Mouse (Mus musculus) embryonic facial prominence, embryonic 11.5 days (tissue): ENCODE measurements around the gene Ago3. TPM values are rescaled to one million over a fixed set of nuclear protein-coding genes. Genes with fewer than 3 reads are reported as not detected.
A peak's percentile ranks its signal among the peaks of the same experiment; 100 is the strongest.

Source experiments
- ATAC-seq: fragments of 200-750 bp; cut with Nextera tagmentation; replicated peaks from 2 replicates; pipeline ENCODE4 v1.8.0; 2017; ENCODE audit warnings: low read depth; ENCODE audit not compliant: insufficient number of reproducible peaks, low FRiP score, low TSS enrichment
- DNase-seq: peaks from one replicate; pipeline ENCODE4 v3.0.0-alpha.2; 2015; ENCODE audit warnings: low spot score
- H3K27ac ChIP-seq: fragments of 300-500 bp; sonication (generic); replicated peaks from 2 replicates; pipeline ENCODE4 v1.5.1; 2014; ENCODE audit warnings: mild to moderate bottlenecking, low read depth, low read length, control low read depth
- H3K27me3 ChIP-seq: fragments of 300-500 bp; sonication (generic); 2 replicates; pipeline ENCODE4 v1.6.1; 2014; ENCODE audit warnings: mild to moderate bottlenecking, low read length, moderate library complexity, mixed read lengths; ENCODE audit not compliant: control insufficient read depth, insufficient read depth
- H3K36me3 ChIP-seq: fragments of 300-500 bp; sonication (generic); replicated peaks from 2 replicates; pipeline ENCODE4 v1.6.1; 2014; ENCODE audit warnings: low read depth, mild to moderate bottlenecking, low read length, moderate library complexity, mixed read lengths; ENCODE audit not compliant: control insufficient read depth, insufficient read depth
- H3K4me1 ChIP-seq: fragments of 300-500 bp; sonication (generic); 2 replicates; pipeline ENCODE4 v1.6.1; 2014; ENCODE audit warnings: low read length, mixed read lengths; ENCODE audit not compliant: control insufficient read depth, insufficient read depth
- H3K4me2 ChIP-seq: fragments of 300-500 bp; sonication (generic); 2 replicates; pipeline ENCODE4 v1.6.1; 2014; ENCODE audit warnings: low read depth, mild to moderate bottlenecking, control low read depth, low read length, moderate library complexity
- H3K4me3 ChIP-seq: fragments of 300-500 bp; sonication (generic); 2 replicates; pipeline ENCODE4 v1.5.1; 2014; ENCODE audit warnings: low read depth, low read length, control low read depth
- H3K9ac ChIP-seq: fragments of 300-500 bp; sonication (generic); replicated peaks from 2 replicates; pipeline ENCODE4 v1.6.1; 2014; ENCODE audit warnings: mild to moderate bottlenecking, control low read depth, low read length
- H3K9me3 ChIP-seq: fragments of 300-500 bp; sonication (generic); replicated peaks from 2 replicates; pipeline ENCODE4 v1.6.1; 2016; ENCODE audit warnings: mild to moderate bottlenecking, low read length, inconsistent platforms, mixed read lengths; ENCODE audit not compliant: control insufficient read depth
- WGBS: fragments of 180-500 bp; shearing (Covaris S2); extraction: QIAGEN DNeasy Blood & Tissue Kit; methylation state at CpG from one replicate; pipeline ENCODE4 v1.1.7; 2014; 5-methylcytosine and 5-hydroxymethylcytosine counted together
- polyA plus RNA-seq: library from polyadenylated mRNA; unstranded; fragments of >200 nt; fragmentation: Nextera tagmentation; extraction: Ambion mirVana; gene quantifications from 2 replicates; pipeline ENCODE4 v1.2.1, GENCODE M21; 2014

The Ago3 gene
- polyA plus RNA-seq, 1 experiment from 2014 or later, result 12.8 TPM

DNA sequence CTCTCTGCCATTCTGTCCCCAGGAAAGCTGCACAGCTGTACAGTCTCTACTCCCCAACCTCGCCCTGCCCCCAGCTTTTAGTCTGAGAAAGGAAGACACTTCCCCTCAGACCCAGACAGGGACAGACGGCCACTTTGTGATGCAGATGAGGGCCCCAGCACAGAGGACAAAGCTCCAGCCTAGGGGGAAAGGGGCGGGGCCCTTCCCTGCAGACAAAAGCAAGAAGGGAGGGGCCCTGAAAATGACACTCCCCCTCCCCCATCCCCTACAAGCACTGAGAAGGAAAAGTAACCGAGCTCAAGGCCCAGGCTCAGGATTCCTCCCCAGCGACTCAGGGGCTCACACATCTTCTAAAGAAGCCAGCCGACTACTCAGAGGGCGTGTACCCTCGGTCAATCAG lies 36.5 kb upstream of the Ago3 start:
- H3K36me3 ChIP-seq, result no peaks in the 10 kb centered on the region
- peaks cover 4% of the 10 kb centered on the region; the same call in 1 of the 2 replicates for H3K4me1 ChIP-seq
- no peaks in the 10 kb centered on the region for H3K9me3 ChIP-seq
- no peaks in the 10 kb centered on the region for H3K27me3 ChIP-seq
- peak overlapping the region; percentile 37; the same call in 1 of the 2 replicates for H3K27ac ChIP-seq
- H3K4me3 ChIP-seq, result 0 out of 2 replicates have a peak overlapping the region, but pooled peaks have one; percentile 9
- no peak overlapping the region; the same call in 1 of the 2 replicates for H3K9ac ChIP-seq
- ATAC-seq (peak; percentile 72), DNase-seq (peak; percentile 82)
- WGBS, result 4% methylated on average over 8 of the region's 8 CpGs
- H3K4me2 ChIP-seq, result peak overlapping the region; percentile 16

DNA sequence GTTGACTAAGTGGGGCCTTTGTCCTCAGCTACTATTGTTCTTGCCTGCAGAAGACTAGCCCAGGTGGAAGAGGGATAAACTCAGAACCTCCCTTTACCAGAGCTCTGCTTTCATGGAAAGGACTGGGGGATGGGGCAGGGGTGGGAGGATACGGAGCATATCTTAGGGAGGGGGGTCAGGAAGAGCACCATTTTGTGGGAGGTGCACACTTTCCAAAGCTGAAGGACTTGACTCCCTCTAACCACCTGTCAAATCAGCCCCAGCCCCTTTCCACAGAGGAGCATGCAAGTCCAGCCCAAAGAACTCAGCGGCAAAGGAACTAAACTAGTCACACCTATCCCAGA lies 35.5 kb upstream of the Ago3 start:
- DNase-seq (peak; percentile 12), ATAC-seq (no peak)
- Histone ChIP-seq H3K27me3 (no peaks in the 10 kb centered on the region), H3K9me3 (no peaks in the 10 kb centered on the region), H3K27ac (peak overlapping the region; percentile 37), H3K4me2 (peak overlapping the region; percentile 16), H3K36me3 (no peaks in the 10 kb centered on the region), H3K4me3 (peak overlapping the region; percentile 11; the same call in 1 of the 2 replicates), H3K4me1 (peaks cover 4% of the 10 kb centered on the region; the same call in 1 of the 2 replicates), H3K9ac (peak overlapping the region; percentile 32; the same call in 1 of the 2 replicates)
- 10% methylated on average over 2 of the region's 2 CpGs for WGBS

GRCm38 (mm10) chr4:126464189-126464891 lies 35.0 kb upstream of the Ago3 start:
- Histone ChIP-seq H3K36me3 (no peaks in the 10 kb centered on the region), H3K27me3 (no peaks in the 10 kb centered on the region), H3K9me3 (no peaks in the 10 kb centered on the region), H3K9ac (no peak overlapping the region), H3K4me2 (no peak overlapping the region), H3K4me3 (no peak overlapping the region), H3K4me1 (peaks cover 4% of the 10 kb centered on the region; the same call in 1 of the 2 replicates), H3K27ac (peak overlapping the region; percentile 37; the same call in 1 of the 2 replicates)
- 30% methylated on average over 4 of the region's 4 CpGs for WGBS
- DNase-seq, result peak; percentile 15
- ATAC-seq, result no peak

GRCm38 (mm10) chr4:126455441-126455840 lies 26.1 kb upstream of the Ago3 start:
- Histone ChIP-seq H3K27ac (no peak overlapping the region), H3K9me3 (no peaks in the 10 kb centered on the region), H3K27me3 (no peaks in the 10 kb centered on the region), H3K9ac (no peak overlapping the region), H3K36me3 (peaks cover 6% of the 10 kb centered on the region), H3K4me1 (no peaks in the 10 kb centered on the region), H3K4me2 (no peak overlapping the region), H3K4me3 (no peak overlapping the region)
- ATAC-seq (no peak), DNase-seq (no peak)
- 86% methylated on average over 7 of the region's 7 CpGs for WGBS

DNA sequence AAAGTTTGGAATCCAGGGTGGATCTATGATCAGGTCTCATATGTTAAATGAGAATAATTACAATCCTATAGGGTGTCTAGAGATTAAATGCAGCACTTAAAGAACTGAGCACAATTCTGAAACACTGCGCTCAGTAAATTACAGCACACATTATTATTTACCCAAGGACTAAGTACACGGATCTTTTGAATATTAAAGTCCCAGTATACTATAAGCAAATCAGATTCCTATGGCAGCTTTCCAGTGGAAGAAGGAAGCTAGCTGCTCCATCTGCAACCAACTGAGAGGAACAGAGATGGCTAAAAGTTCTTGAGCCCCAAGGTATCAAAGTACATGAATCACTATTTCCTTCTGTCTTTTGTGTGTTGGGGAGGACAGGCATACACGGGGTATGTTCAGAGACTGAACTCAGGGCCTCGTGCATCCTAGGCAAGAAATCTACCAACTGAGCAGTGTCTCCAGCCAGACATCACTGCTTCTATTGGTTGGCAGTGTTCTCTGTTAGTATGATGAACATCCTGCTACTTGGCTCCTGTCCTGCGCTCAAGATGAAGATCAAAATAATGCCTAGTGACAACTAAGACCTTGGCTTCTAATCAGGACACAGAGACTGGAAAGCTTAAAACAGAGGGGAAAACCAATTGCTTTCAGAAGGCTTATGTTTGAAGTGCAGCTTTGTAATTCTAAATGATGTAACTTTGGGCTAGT lies 25.3 kb upstream of the Ago3 start:
- Histone ChIP-seq H3K4me2 (no peak overlapping the region), H3K27me3 (no peaks in the 10 kb centered on the region), H3K36me3 (peaks cover 6% of the 10 kb centered on the region), H3K27ac (no peak overlapping the region), H3K9ac (no peak overlapping the region), H3K4me1 (no peaks in the 10 kb centered on the region), H3K9me3 (no peaks in the 10 kb centered on the region), H3K4me3 (no peak overlapping the region)
- ATAC-seq (no peak), DNase-seq (no peak)
- 91% methylated on average over 5 of the region's 5 CpGs for WGBS

- H3K4me1 ChIP-seq, result no peaks in the 10 kb centered on the region
- 85% methylated on average over 1 of the region's 1 CpGs for WGBS
- no peak overlapping the region for H3K9ac ChIP-seq
- no peak overlapping the region for H3K27ac ChIP-seq
- H3K27me3 ChIP-seq, result no peaks in the 10 kb centered on the region
- peaks cover 3% of the 10 kb centered on the region for H3K36me3 ChIP-seq
- H3K4me3 ChIP-seq, result no peak overlapping the region
- H3K9me3 ChIP-seq, result no peaks in the 10 kb centered on the region
- DNase-seq, result no peak
- no peak overlapping the region for H3K4me2 ChIP-seq
- ATAC-seq, result no peak
Observed at GRCm38 (mm10) chr4:126450268-126450667, 20.9 kb upstream of the Ago3 start.

DNA sequence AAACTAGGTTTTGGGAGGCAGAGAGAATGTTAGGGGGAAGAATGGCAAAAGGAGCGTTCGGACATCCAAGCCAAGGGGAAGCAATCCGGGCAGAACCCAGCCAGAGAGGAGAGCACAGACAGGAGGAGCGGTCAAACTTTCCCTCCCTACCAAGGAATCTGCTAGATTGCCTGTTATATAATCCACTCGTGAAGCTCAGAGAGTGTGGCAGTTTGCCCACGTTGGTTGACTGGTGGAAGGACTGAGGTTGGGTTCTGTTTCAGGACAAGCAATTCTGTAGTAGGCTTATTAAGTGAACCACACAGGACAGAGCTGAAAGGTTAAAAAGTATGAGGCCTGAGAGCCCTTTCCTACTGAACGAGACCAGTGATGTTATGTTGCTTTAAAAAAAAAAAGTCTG lies 17.8 kb upstream of the Ago3 start:
- no peak overlapping the region for H3K4me2 ChIP-seq
- H3K27me3 ChIP-seq, result no peaks in the 10 kb centered on the region
- 91% methylated on average over 7 of the region's 7 CpGs for WGBS
- H3K9ac ChIP-seq, result no peak overlapping the region
- H3K27ac ChIP-seq, result no peak overlapping the region
- no peak for DNase-seq
- H3K4me1 ChIP-seq, result no peaks in the 10 kb centered on the region
- H3K9me3 ChIP-seq, result no peaks in the 10 kb centered on the region
- no peak overlapping the region for H3K4me3 ChIP-seq
- no peak for ATAC-seq
- peaks cover 1% of the 10 kb centered on the region for H3K36me3 ChIP-seq

DNA sequence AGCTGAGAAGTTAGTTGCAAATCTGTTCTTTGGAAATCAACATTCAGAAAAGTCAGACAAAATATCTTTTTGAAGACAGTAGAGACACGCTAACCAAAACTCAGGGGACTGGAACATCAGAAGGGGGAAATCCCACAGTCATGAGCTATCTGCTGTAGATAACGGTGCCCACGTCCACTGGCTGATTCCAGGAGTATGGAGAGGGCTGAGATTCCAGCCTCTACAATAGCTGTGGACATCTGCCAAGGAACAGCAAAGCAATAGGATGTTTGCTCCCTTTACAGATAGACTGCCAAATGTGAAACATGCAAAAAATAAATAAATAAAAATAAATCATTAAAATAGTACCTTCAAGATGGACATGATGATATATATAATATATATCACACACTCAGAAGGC lies 15.2 kb upstream of the Ago3 start:
- no peak overlapping the region for H3K4me3 ChIP-seq
- no peak overlapping the region for H3K9ac ChIP-seq
- WGBS, result 94% methylated on average over 3 of the region's 3 CpGs
- no peak for ATAC-seq
- no peaks in the 10 kb centered on the region for H3K4me1 ChIP-seq
- no peak overlapping the region for H3K4me2 ChIP-seq
- H3K36me3 ChIP-seq, result peaks cover 9% of the 10 kb centered on the region
- H3K27ac ChIP-seq, result no peak overlapping the region
- H3K27me3 ChIP-seq, result no peaks in the 10 kb centered on the region
- H3K9me3 ChIP-seq, result no peaks in the 10 kb centered on the region
- no peak for DNase-seq
